15 mouse cellular contexts compared by ENCODE assay signal in genomic region chr2:9780159-9780558, GRCm38 (mm10).
"Had no signal": no experiment of that assay in that cellular context is flagged by ENCODE, and none has a peak within 500 bp of the region (broad histone marks: within the 10 kb centered on the region; RNA-seq: fewer than 3 reads in every experiment).

No protein-coding gene starts in this region.

- H3K36me3 ChIP-seq: limb, embryonic 12.5 days; midbrain, embryonic 10.5 days; neural tube, embryonic 15.5 days had no signal

- ATAC-seq: lung, postnatal 0 days had no signal

- H3K4me1 ChIP-seq: limb, embryonic 12.5 days; midbrain, embryonic 10.5 days; neural tube, embryonic 15.5 days had no signal

- H3K9me3 ChIP-seq: limb, embryonic 12.5 days; midbrain, embryonic 10.5 days; neural tube, embryonic 15.5 days had no signal

- H3K9ac ChIP-seq: limb, embryonic 12.5 days; liver, embryonic 14.5 days; neural tube, embryonic 15.5 days had no signal

- H3K4me2 ChIP-seq: limb, embryonic 12.5 days; neural tube, embryonic 15.5 days had no signal

- H3K27me3 ChIP-seq: limb, embryonic 12.5 days; neural tube, embryonic 15.5 days had no signal

- H3K4me3 ChIP-seq: limb, embryonic 12.5 days; midbrain, embryonic 10.5 days; myocyte; neural tube, embryonic 15.5 days had no signal

- DNase-seq: kidney, postnatal 25 days; layer of hippocampus, adult 9-11 months; layer of hippocampus, postnatal 36 days; lung, adult 2 months; lung, postnatal 4 days; midbrain, embryonic 14.5 days; right cerebral cortex, adult 18-20 months; right cerebral cortex, postnatal 25 days; thymus, postnatal 36 days had no signal

- H3K27ac ChIP-seq: limb, embryonic 12.5 days; liver, embryonic 14.5 days; midbrain, embryonic 10.5 days; neural tube, embryonic 15.5 days had no signal
